ENCODE assay signal across 8 mouse cellular contexts in the genomic region with DNA sequence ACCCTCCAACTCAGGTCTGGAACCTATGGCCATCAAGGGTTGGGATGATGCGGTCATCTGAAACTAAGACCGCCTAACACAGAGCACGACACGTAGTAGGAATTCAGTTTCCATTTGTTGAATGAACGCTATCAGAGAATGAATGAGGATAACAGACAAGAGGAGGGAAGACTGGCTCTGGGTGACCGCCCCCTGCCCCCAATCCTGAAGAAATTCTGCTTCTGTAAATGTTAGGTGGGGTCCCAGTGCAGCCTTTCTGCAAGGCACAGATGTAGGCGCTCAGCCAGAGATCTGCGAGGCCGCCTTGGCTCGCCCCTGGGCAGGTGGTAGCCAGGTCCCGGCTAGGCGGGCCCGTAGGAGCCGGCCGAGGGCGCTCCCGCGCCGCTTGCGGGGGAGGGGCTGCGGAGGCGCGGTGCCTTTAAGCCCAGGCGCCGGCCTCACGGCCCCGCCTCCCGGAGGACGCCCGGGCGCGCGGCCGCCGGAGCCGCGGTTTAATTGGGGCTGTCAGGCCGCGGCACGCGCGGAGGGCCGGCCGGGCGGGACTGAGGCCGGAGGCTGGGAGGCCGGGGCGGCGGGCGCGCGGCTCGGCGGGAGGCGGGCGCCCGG. TPM values are rescaled to one million over a fixed set of nuclear protein-coding genes. Genes with fewer than 3 reads are reported as not detected.
DNase-seq lines count a peak whose midpoint lies in the region; ATAC-seq and TF ChIP-seq lines count a peak whose summit lies in the region.

A gene (plus strand): TSS at position 521 of the 606 bp plus-strand sequence.

- H3K4me2 ChIP-seq in neural tube, embryonic 11.5 days (ENCODE audit: low read depth), result peak within 1 kb of the TSS; percentile 83
- H3K4me2 ChIP-seq in intestine, embryonic 16.5 days (ENCODE audit: low read depth, low read length), result peak within 1 kb of the TSS; percentile 98

- peaks cover 6% of the 10 kb centered on the region for H3K36me3 ChIP-seq in neural tube, embryonic 11.5 days (ENCODE audit: control insufficient read depth, insufficient read depth, low read length)
- H3K36me3 ChIP-seq in intestine, embryonic 16.5 days (ENCODE audit: control insufficient read depth, insufficient read depth, low read length), result 0 out of 2 replicates have a peak, but pooled peaks cover 5% of the 10 kb centered on the region
- peaks cover 28% of the 10 kb centered on the region for H3K36me3 ChIP-seq in midbrain, embryonic 10.5 days
- H3K36me3 ChIP-seq in small intestine, adult 2 months (ENCODE audit: control insufficient read depth, insufficient read depth, low read length), result no peaks in the 10 kb centered on the region

- 1% methylated on average over 49 of the region's 57 CpGs for WGBS in neural tube, embryonic 11.5 days
- under 1% methylated on average over 45 of the region's 57 CpGs for WGBS in intestine, embryonic 16.5 days
- WGBS in midbrain, embryonic 10.5 days, result 3% methylated on average over 47 of the region's 57 CpGs
- WGBS in small intestine, adult 2 months, result 1% methylated on average over 57 of the region's 57 CpGs

- H3K9me3 ChIP-seq in neural tube, embryonic 11.5 days (ENCODE audit: control insufficient read depth, low read length), result no peaks in the 10 kb centered on the region
- no peaks in the 10 kb centered on the region for H3K9me3 ChIP-seq in intestine, embryonic 16.5 days (ENCODE audit: control insufficient read depth, low read length)
- no peaks in the 10 kb centered on the region for H3K9me3 ChIP-seq in midbrain, embryonic 10.5 days (replicated peaks)

- TF ChIP-seq CTCF in small intestine, adult 2 months (IDR thresholded peaks at IDR 0.05; ENCODE audit: extremely low read depth, insufficient read length, insufficient replicate concordance, low read depth, low read length), result no peak

- intact Hi-C loops in left cerebral cortex, postnatal 4 days (cut with DNase I), result loop anchor here (2.0 to 5.0 kb wide), 2 partner anchors 51 kb away; no protein-coding TSS in a partner anchor

- TF ChIP-seq POLR2A in small intestine, adult 2 months (IDR thresholded peaks at IDR 0.05; ENCODE audit: low read depth, low read length), result peak; percentile 57; the same call in 1 of the 2 replicates

- peak within 1 kb of the TSS; percentile 89 for H3K27ac ChIP-seq in neural tube, embryonic 11.5 days (ENCODE audit: low read depth, low read length)
- peak within 1 kb of the TSS; percentile 97 for H3K27ac ChIP-seq in intestine, embryonic 16.5 days (ENCODE audit: low read length)
- peak within 1 kb of the TSS; percentile 96 for H3K27ac ChIP-seq in midbrain, embryonic 10.5 days (replicated peaks)
- H3K27ac ChIP-seq in small intestine, adult 2 months (ENCODE audit: insufficient read depth, low read depth, low read length), result peak within 1 kb of the TSS; percentile 92

- H3K4me1 ChIP-seq in neural tube, embryonic 11.5 days (ENCODE audit: control insufficient read depth, insufficient read depth, low read length), result peaks cover 31% of the 10 kb centered on the region
- peaks cover 32% of the 10 kb centered on the region for H3K4me1 ChIP-seq in intestine, embryonic 16.5 days (ENCODE audit: control insufficient read depth, insufficient read depth, low read length)
- H3K4me1 ChIP-seq in midbrain, embryonic 10.5 days, result peaks cover 61% of the 10 kb centered on the region
- peaks cover 16% of the 10 kb centered on the region for H3K4me1 ChIP-seq in small intestine, adult 2 months (ENCODE audit: control insufficient read depth, insufficient read depth, insufficient read length, low read length)

- ATAC-seq in neural tube, embryonic 11.5 days (ENCODE audit: insufficient read depth, low FRiP score, low TSS enrichment), result peak; percentile 78
- ATAC-seq in intestine, embryonic 16.5 days, result peak; percentile 75

- peak within 1 kb of the TSS; percentile 87 for H3K9ac ChIP-seq in neural tube, embryonic 11.5 days (ENCODE audit: low read length)
- H3K9ac ChIP-seq in intestine, embryonic 16.5 days (ENCODE audit: low read depth, low read length), result peak within 1 kb of the TSS; percentile 84

- no peaks in the 10 kb centered on the region for H3K27me3 ChIP-seq in neural tube, embryonic 11.5 days (ENCODE audit: control insufficient read depth, insufficient read depth, low read length)
- no peaks in the 10 kb centered on the region for H3K27me3 ChIP-seq in intestine, embryonic 16.5 days (replicated peaks; ENCODE audit: control insufficient read depth, insufficient read depth, low read length)
- H3K27me3 ChIP-seq in midbrain, embryonic 10.5 days (ENCODE audit: low read depth, poor library complexity, severe bottlenecking), result peaks cover 15% of the 10 kb centered on the region
- no peaks in the 10 kb centered on the region for H3K27me3 ChIP-seq in small intestine, adult 2 months (ENCODE audit: control insufficient read depth, insufficient read depth, low read length)

- peak within 1 kb of the TSS; percentile 89 for H3K4me3 ChIP-seq in neural tube, embryonic 11.5 days (ENCODE audit: low read depth, low read length)
- H3K4me3 ChIP-seq in intestine, embryonic 16.5 days (ENCODE audit: low read length), result peak within 1 kb of the TSS; percentile 74
- peak within 1 kb of the TSS; percentile 88 for H3K4me3 ChIP-seq in midbrain, embryonic 10.5 days
- H3K4me3 ChIP-seq in small intestine, adult 2 months (ENCODE audit: low read depth, low read length), result peak within 1 kb of the TSS; percentile 71

- DNase-seq in neural tube, embryonic 11.5 days (ENCODE audit: low spot score), result peak; percentile 90
- DNase-seq in neural tube, embryonic 10.5 days (ENCODE audit: extremely low spot score, low spot score), result no peak
- peak; percentile 77 for DNase-seq in embryo, embryonic 11.5 days (ENCODE audit: low read depth, low spot score)
- no peak for DNase-seq in gonadal fat pad, adult 2 months (ENCODE audit: low read depth)
- DNase-seq in left cerebral cortex, postnatal 4 days, result peak; percentile 80
- DNase-seq in midbrain, embryonic 10.5 days (ENCODE audit: low spot score), result peak; percentile 83

RNA-seq across cellular contexts. Expression of the gene that starts here (rescaled TPM):
- 28.1 and 28.7 TPM in 2 replicates for polyA plus RNA-seq in neural tube, embryonic 11.5 days (2014; fragmentation: Nextera tagmentation; extraction: Ambion mirVana)
- 43.8 and 53.6 TPM in 2 replicates for polyA plus RNA-seq in gonadal fat pad, adult 2 months (2012; rRNA removed)
- 4.8 and 6.3 TPM in 2 replicates for polyA plus RNA-seq in intestine, embryonic 16.5 days (2015; fragmentation: Nextera tagmentation; extraction: Ambion mirVana)
- 10 to 100 TPM; 54.3 to 54.4 TPM for total RNA-seq in left cerebral cortex, postnatal 4 days (2021)
- polyA plus RNA-seq in midbrain, embryonic 10.5 days (2016; fragmentation: Nextera tagmentation; extraction: Ambion mirVana), result 11.4 and 14.1 TPM in 2 replicates
- polyA plus RNA-seq in small intestine, adult 2 months (2012; rRNA removed), result 15.9 and 20.0 TPM in 2 replicates

Comparison
In these comparisons a context has a peak if more than half of its experiments do, and no peak if none do; other contexts are left out.
1. DNase-seq: peak in neural tube, embryonic 11.5 days (single experiment), embryo, embryonic 11.5 days (single experiment), left cerebral cortex, postnatal 4 days (single experiment) and midbrain, embryonic 10.5 days (single experiment); none in neural tube, embryonic 10.5 days (single experiment) and gonadal fat pad, adult 2 months (single experiment).
2. Peak in every context shown above with its lines, with median percentiles within 50 percentile points of each other: H3K27ac ChIP-seq and H3K4me3 ChIP-seq.